Mouse (Mus musculus) myocyte (in vitro differentiated cells): ENCODE results near the gene Hirip3. TPM values are rescaled to one million over a fixed set of nuclear protein-coding genes. Genes with fewer than 3 reads are reported as not detected.

ENCODE experiments used
- H3K27me3 ChIP-seq: one replicate; pipeline ENCODE4 v1.6.1; 2011; ENCODE audit not compliant: control insufficient read depth, insufficient read depth, insufficient read length
- H3K36me3 ChIP-seq: one replicate; pipeline ENCODE4 v1.6.1; 2011; ENCODE audit not compliant: control insufficient read depth, insufficient read depth
- H3K4me2 ChIP-seq: one replicate; pipeline ENCODE4 v1.6.1; 2011; ENCODE audit warnings: low read depth, control low read depth
- H3K4me3 ChIP-seq: one replicate; pipeline ENCODE4 v1.5.1; 2011; ENCODE audit warnings: mild to moderate bottlenecking, control low read depth, moderate library complexity
- H3K79me2 ChIP-seq: one replicate; pipeline ENCODE4 v1.6.1; 2011; ENCODE audit not compliant: control insufficient read depth, insufficient read depth
- H3ac ChIP-seq: one replicate; pipeline ENCODE4 v1.6.1; 2011; ENCODE audit not compliant: control insufficient read depth, insufficient read length
- CEBPB ChIP-seq: IDR thresholded peaks from 2 replicates; pipeline ENCODE4 v1.6.1; 2011; ENCODE audit warnings: mild to moderate bottlenecking, moderate library complexity; ENCODE audit not compliant: poor library complexity, insufficient read depth, severe bottlenecking
- E2F4 ChIP-seq: IDR thresholded peaks from one replicate; pipeline ENCODE4 v1.6.1; 2011; ENCODE audit warnings: mild to moderate bottlenecking, control low read depth, moderate library complexity; ENCODE audit not compliant: insufficient read depth
- MAX ChIP-seq: IDR thresholded peaks from one replicate; pipeline ENCODE4 v1.6.1; 2011; ENCODE audit warnings: low read depth, mild to moderate bottlenecking, control low read depth
- MYOD1 ChIP-seq, 3 experiments: IDR thresholded peaks; one replicate each; pipeline ENCODE4 v1.6.1; 2011; ENCODE audit warnings: control low read depth in 2 of 3, low read depth in 2 of 3, mild to moderate bottlenecking in 2 of 3, moderate library complexity in 1 of 3; ENCODE audit not compliant: insufficient read length in 2 of 3, control insufficient read depth in 1 of 3
- MYOG ChIP-seq, 3 experiments: IDR thresholded peaks; one replicate each; pipeline ENCODE4 v1.6.1; 2011; ENCODE audit warnings: control low read depth in 2 of 3, low read depth in 2 of 3, mild to moderate bottlenecking in 2 of 3; ENCODE audit not compliant: insufficient read length in 2 of 3, control insufficient read depth in 1 of 3, insufficient read depth in 1 of 3
- POLR2A ChIP-seq: IDR thresholded peaks from one replicate; pipeline ENCODE4 v1.6.1; 2011; ENCODE audit warnings: low read depth, mild to moderate bottlenecking, control low read depth, moderate library complexity; ENCODE audit not compliant: insufficient read length
- POLR2AphosphoS2 ChIP-seq: IDR thresholded peaks from one replicate; pipeline ENCODE4 v1.6.1; 2011; ENCODE audit warnings: low read depth, control low read depth; ENCODE audit not compliant: insufficient read length
- REST ChIP-seq: IDR thresholded peaks from one replicate; pipeline ENCODE4 v1.6.1; 2011; ENCODE audit warnings: mild to moderate bottlenecking, control low read depth, moderate library complexity; ENCODE audit not compliant: insufficient read depth, insufficient read length
- SRF ChIP-seq: IDR thresholded peaks from one replicate; pipeline ENCODE4 v1.6.1; 2011; ENCODE audit warnings: low read depth; ENCODE audit not compliant: control insufficient read depth, insufficient read length
- TCF12 ChIP-seq: IDR thresholded peaks from one replicate; pipeline ENCODE4 v1.6.1; 2011; ENCODE audit warnings: mild to moderate bottlenecking, control low read depth; ENCODE audit not compliant: poor library complexity, insufficient read depth, severe bottlenecking
- TCF3 ChIP-seq: IDR thresholded peaks from one replicate; pipeline ENCODE4 v1.6.1; 2011; ENCODE audit warnings: low read depth, control low read depth; ENCODE audit not compliant: insufficient read length
- USF1 ChIP-seq: IDR thresholded peaks from one replicate; pipeline ENCODE4 v1.6.1; 2011; ENCODE audit warnings: low read depth, mild to moderate bottlenecking, control low read depth, moderate library complexity
- polyA plus RNA-seq: library from polyadenylated mRNA; unstranded; fragments of >200 nt; fragmentation: generic; extraction: Trizol; gene quantifications from one replicate; pipeline ENCODE4 v1.2.1, GENCODE M21; 2012; ENCODE audit warnings: missing spikeins

Hirip3 gene
- polyA plus RNA-seq, 1 experiment = 16.2 TPM

- Histone ChIP-seq H3ac (no peak overlapping the region), H3K79me2 (no peaks in the 10 kb centered on the region), H3K4me3 (no peak overlapping the region), H3K27me3 (peaks cover 43% of the 10 kb centered on the region), H3K36me3 (no peaks in the 10 kb centered on the region), H3K4me2 (no peak overlapping the region)
- TF ChIP-seq TCF12 = no peak
Measured at GRCm38 (mm10) chr7:126821835-126822511, 39.8 kb upstream of the Hirip3 start.

DNA sequence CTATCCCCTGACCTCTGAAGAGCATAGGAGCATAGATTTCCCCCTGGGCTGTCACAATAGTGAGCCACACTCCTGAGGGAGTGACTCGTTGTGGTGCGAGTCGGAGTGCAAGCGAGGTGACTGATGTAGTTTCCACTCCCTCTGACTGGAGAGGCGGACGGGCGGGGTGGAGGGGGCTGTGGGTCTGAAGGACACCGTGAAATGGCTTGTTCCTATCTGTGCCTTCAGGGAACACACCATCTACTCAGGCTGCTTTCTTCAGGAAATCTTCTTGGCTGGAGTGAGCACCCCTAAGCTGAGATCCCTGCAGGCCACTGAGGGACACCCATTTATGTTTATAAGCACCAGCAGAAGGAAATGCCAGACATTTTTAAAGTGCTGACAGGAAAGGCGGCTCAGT, 39.0 kb upstream of the Hirip3 start:
- Histone ChIP-seq H3K4me2 (no peak overlapping the region), H3K79me2 (no peaks in the 10 kb centered on the region), H3K36me3 (no peaks in the 10 kb centered on the region), H3K4me3 (no peak overlapping the region), H3ac (no peak overlapping the region), H3K27me3 (peaks cover 51% of the 10 kb centered on the region)
- TF ChIP-seq MYOG (IDR thresholded peaks at IDR 0.05; ENCODE audit: control insufficient read depth in 1 of 3, insufficient read depth in 1 of 3, insufficient read length in 2 of 3, low read depth in 2 of 3) (no peak), CEBPB (no peak), POLR2AphosphoS2 (no peak)

GRCm38 (mm10) chr7:126823202-126823711, 38.5 kb upstream of the Hirip3 start:
- Histone ChIP-seq H3K27me3 (peaks cover 52% of the 10 kb centered on the region), H3ac (no peak overlapping the region), H3K36me3 (no peaks in the 10 kb centered on the region), H3K79me2 (no peaks in the 10 kb centered on the region), H3K4me2 (no peak overlapping the region), H3K4me3 (no peak overlapping the region)
- no peak for TF ChIP-seq SRF
- no peak for TF ChIP-seq POLR2AphosphoS2
- TF ChIP-seq MAX = no peak
- no peak for TF ChIP-seq TCF12
- TF ChIP-seq MYOG (IDR thresholded peaks at IDR 0.05; ENCODE audit: control insufficient read depth in 1 of 3, insufficient read depth in 1 of 3, insufficient read length in 2 of 3, low read depth in 2 of 3) = no peak
- TF ChIP-seq REST = no peak
- no peak for TF ChIP-seq TCF3
- no peak for TF ChIP-seq POLR2A
- no peak for TF ChIP-seq USF1
- TF ChIP-seq CEBPB = no peak
- TF ChIP-seq MYOD1 (IDR thresholded peaks at IDR 0.05; ENCODE audit: control insufficient read depth in 1 of 3, insufficient read length in 2 of 3, low read depth in 2 of 3) = no peak

DNA sequence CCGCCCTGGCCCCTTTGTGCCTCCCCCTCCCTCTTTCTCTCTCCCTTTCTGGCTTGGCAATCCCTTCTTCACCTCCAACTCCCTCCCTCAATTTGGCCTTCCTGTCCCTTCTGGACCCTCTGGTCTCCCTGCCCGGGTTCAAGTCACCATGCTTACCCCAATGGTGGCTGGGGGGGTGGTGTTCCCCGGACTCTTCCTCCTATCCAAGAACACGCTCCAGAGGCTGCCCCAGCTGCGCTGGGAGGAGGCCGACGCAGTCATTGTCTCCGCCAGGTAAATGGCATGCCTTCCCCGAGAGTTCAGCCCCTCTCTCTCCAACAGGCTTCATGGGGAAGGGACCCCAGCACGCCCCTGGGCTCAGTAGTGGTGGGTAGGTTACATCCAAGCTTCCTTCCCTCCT, 37.8 kb upstream of the Hirip3 start:
- no peaks in the 10 kb centered on the region for H3K79me2 ChIP-seq
- H3K4me3 ChIP-seq = no peak overlapping the region
- no peak overlapping the region for H3ac ChIP-seq
- TF ChIP-seq TCF12 (no peak), POLR2A (no peak), REST (no peak), MYOD1 (IDR thresholded peaks at IDR 0.05; ENCODE audit: control insufficient read depth in 1 of 3, insufficient read length in 2 of 3, low read depth in 2 of 3) (no peak), SRF (no peak), MYOG (IDR thresholded peaks at IDR 0.05; ENCODE audit: control insufficient read depth in 1 of 3, insufficient read depth in 1 of 3, insufficient read length in 2 of 3, low read depth in 2 of 3) (no peak), POLR2AphosphoS2 (no peak), MAX (no peak), USF1 (no peak), TCF3 (no peak), CEBPB (no peak), E2F4 (no peak)
- peaks cover 59% of the 10 kb centered on the region for H3K27me3 ChIP-seq
- no peaks in the 10 kb centered on the region for H3K36me3 ChIP-seq
- no peak overlapping the region for H3K4me2 ChIP-seq

GRCm38 (mm10) chr7:126825403-126825802, 36.4 kb upstream of the Hirip3 start:
- peaks cover 73% of the 10 kb centered on the region for H3K27me3 ChIP-seq
- H3ac ChIP-seq = no peak overlapping the region
- TF ChIP-seq REST (peak; percentile 86), USF1 (no peak)
- no peaks in the 10 kb centered on the region for H3K79me2 ChIP-seq
- H3K36me3 ChIP-seq = no peaks in the 10 kb centered on the region
- H3K4me3 ChIP-seq = no peak overlapping the region
- no peak overlapping the region for H3K4me2 ChIP-seq

- Histone ChIP-seq H3K27me3 (peaks cover 77% of the 10 kb centered on the region), H3K4me3 (no peak overlapping the region), H3K36me3 (no peaks in the 10 kb centered on the region), H3ac (no peak overlapping the region), H3K79me2 (no peaks in the 10 kb centered on the region), H3K4me2 (no peak overlapping the region)
- no peak for TF ChIP-seq E2F4
- TF ChIP-seq USF1 = no peak
- no peak for TF ChIP-seq TCF12
- TF ChIP-seq MAX = no peak
- TF ChIP-seq POLR2AphosphoS2 = no peak
- no peak for TF ChIP-seq POLR2A
- no peak for TF ChIP-seq REST
- no peak for TF ChIP-seq SRF
- no peak for TF ChIP-seq MYOD1 (IDR thresholded peaks at IDR 0.05; ENCODE audit: control insufficient read depth in 1 of 3, insufficient read length in 2 of 3, low read depth in 2 of 3)
- no peak for TF ChIP-seq CEBPB
- TF ChIP-seq TCF3 = no peak
- no peak for TF ChIP-seq MYOG (IDR thresholded peaks at IDR 0.05; ENCODE audit: control insufficient read depth in 1 of 3, insufficient read depth in 1 of 3, insufficient read length in 2 of 3, low read depth in 2 of 3)
Measured at GRCm38 (mm10) chr7:126825952-126826351, 35.8 kb upstream of the Hirip3 start.
